Mouse (Mus musculus) lung, postnatal 0 days (tissue): Measurements from ENCODE around the gene Btbd11. TPM values are rescaled to one million over a fixed set of nuclear protein-coding genes. Genes with fewer than 3 reads are reported as not detected.
A peak's percentile ranks its signal among the peaks of the same experiment; 100 is the strongest.

Source experiments
- ATAC-seq: fragments of 200-750 bp; cut with Nextera tagmentation; 2 replicates; pipeline ENCODE4 v1.8.0; 2017; ENCODE audit warnings: moderate library complexity
- DNase-seq: peaks from one replicate; pipeline ENCODE4 v3.0.0-alpha.2; 2016; ENCODE audit warnings: low spot score
- H3K27ac ChIP-seq: fragments of 300-500 bp; sonication (generic); 2 replicates; pipeline ENCODE4 v1.5.1; 2014; ENCODE audit warnings: antibody characterized with exemption, mild to moderate bottlenecking, low read length, mixed read lengths
- H3K27me3 ChIP-seq: fragments of 300-500 bp; sonication (generic); replicated peaks from 2 replicates; pipeline ENCODE4 v1.6.1; 2014; ENCODE audit warnings: low read length, mixed read lengths; ENCODE audit not compliant: insufficient read depth
- H3K36me3 ChIP-seq: fragments of 300-500 bp; sonication (generic); 2 replicates; pipeline ENCODE4 v1.6.1; 2014; ENCODE audit warnings: low read length, mixed read lengths; ENCODE audit not compliant: insufficient read depth
- H3K4me1 ChIP-seq: fragments of 300-500 bp; sonication (generic); 2 replicates; pipeline ENCODE4 v1.6.1; 2014; ENCODE audit warnings: antibody characterized with exemption, low read depth, low read length, mixed read lengths; ENCODE audit not compliant: insufficient read depth
- H3K4me2 ChIP-seq: fragments of 300-500 bp; sonication (generic); replicated peaks from 2 replicates; pipeline ENCODE4 v1.6.1; 2014; ENCODE audit warnings: low read depth, mild to moderate bottlenecking, low read length, moderate library complexity, mixed read lengths
- H3K4me3 ChIP-seq: fragments of 300-500 bp; sonication (generic); 2 replicates; pipeline ENCODE4 v1.5.1; 2014; ENCODE audit warnings: low read depth, low read length
- H3K9ac ChIP-seq: fragments of 300-500 bp; sonication (generic); replicated peaks from 2 replicates; pipeline ENCODE4 v1.6.1; 2014; ENCODE audit warnings: low read depth, mild to moderate bottlenecking
- H3K9me3 ChIP-seq: fragments of 300-500 bp; sonication (generic); 2 replicates; pipeline ENCODE4 v1.6.1; 2016; ENCODE audit warnings: low read length, mixed read lengths
- CTCF ChIP-seq: IDR thresholded peaks from 2 replicates; pipeline ENCODE4 v1.5.1; 2016; ENCODE audit warnings: antibody characterized with exemption, mild to moderate bottlenecking
- EP300 ChIP-seq: IDR thresholded peaks from 2 replicates; pipeline ENCODE4 v1.6.1; 2016; ENCODE audit warnings: antibody characterized with exemption, mild to moderate bottlenecking, control low read depth
- WGBS: fragments of 180-500 bp; shearing (Covaris S2); extraction: QIAGEN DNeasy Blood & Tissue Kit; methylation state at CpG from one replicate; pipeline ENCODE4 v1.1.7; 2014; 5-methylcytosine and 5-hydroxymethylcytosine counted together
- polyA plus RNA-seq: library from polyadenylated mRNA; unstranded; fragments of >200 nt; fragmentation: Nextera tagmentation; extraction: Ambion mirVana; gene quantifications from 2 replicates; pipeline ENCODE4 v1.2.1, GENCODE M21; 2015

Gene Btbd11
- polyA plus RNA-seq, 1 experiment from 2014 or later = 0.98 TPM

GRCm38 (mm10) chr10:85625170-85625686 is 238.6 kb downstream of the Btbd11 start:
- no peak for DNase-seq
- Histone ChIP-seq H3K4me3 (no peak overlapping the region), H3K4me1 (peaks cover 4% of the 10 kb centered on the region; the same call in 1 of the 2 replicates), H3K9ac (no peak overlapping the region), H3K36me3 (no peaks in the 10 kb centered on the region), H3K4me2 (peak overlapping the region; percentile 59), H3K27ac (no peak overlapping the region), H3K27me3 (peaks cover under 1% of the 10 kb centered on the region; the same call in 1 of the 2 replicates), H3K9me3 (no peaks in the 10 kb centered on the region)
- ATAC-seq = no peak
- TF ChIP-seq CTCF = no peak
- no peak for TF ChIP-seq EP300
- WGBS = 49% methylated on average over 4 of the region's 4 CpGs

DNA sequence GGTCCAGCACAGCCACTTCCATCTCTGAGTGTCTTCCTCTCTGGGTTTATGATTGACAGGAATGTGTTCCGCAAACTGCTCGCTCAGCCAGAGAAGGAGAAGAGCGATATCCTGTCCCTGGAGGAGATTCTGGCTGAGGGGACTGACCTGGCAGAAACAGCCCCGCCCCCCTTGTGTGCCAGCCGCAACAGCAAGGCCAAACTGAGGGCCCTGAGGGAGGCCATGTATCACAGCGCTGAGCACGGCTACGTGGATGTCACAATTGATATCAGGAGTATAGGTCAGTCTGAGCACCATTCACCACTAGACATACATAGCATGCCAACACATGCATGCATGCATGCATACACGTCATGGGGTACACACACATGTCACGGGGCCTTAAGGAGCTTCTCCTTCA is 245.4 kb downstream of the Btbd11 start:
- no peak overlapping the region for H3K4me3 ChIP-seq
- H3K27ac ChIP-seq = no peak overlapping the region
- no peak overlapping the region for H3K9ac ChIP-seq
- TF ChIP-seq EP300 (no peak), CTCF (no peak)
- H3K4me2 ChIP-seq = no peak overlapping the region
- no peaks in the 10 kb centered on the region for H3K9me3 ChIP-seq
- 62% methylated on average over 10 of the region's 10 CpGs for WGBS
- no peak for ATAC-seq
- no peak for DNase-seq
- H3K27me3 ChIP-seq = peaks cover 6% of the 10 kb centered on the region; the same call in 1 of the 2 replicates
- no peaks in the 10 kb centered on the region for H3K36me3 ChIP-seq
- H3K4me1 ChIP-seq = no peaks in the 10 kb centered on the region

DNA sequence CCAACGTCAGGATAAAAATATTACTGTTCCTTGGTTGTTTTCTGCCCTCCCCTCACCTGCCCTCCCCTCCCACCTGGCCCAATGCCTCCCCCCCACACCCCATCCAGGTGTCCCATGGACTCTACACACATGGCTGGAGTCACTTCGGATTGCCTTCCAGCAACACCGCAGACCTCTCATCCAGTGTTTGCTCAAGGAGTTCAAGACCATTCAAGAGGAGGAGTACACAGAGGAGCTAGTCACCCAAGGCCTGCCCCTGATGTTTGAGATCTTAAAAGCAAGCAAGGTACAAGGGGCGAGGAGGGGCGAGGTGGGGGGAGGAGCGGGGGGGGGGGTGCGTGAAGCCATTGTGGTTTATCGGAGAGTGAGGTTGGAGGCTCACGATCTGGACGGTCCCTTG is 247.0 kb downstream of the Btbd11 start:
- 67% methylated on average over 10 of the region's 10 CpGs for WGBS
- no peaks in the 10 kb centered on the region for H3K9me3 ChIP-seq
- H3K36me3 ChIP-seq = no peaks in the 10 kb centered on the region
- H3K4me2 ChIP-seq = no peak overlapping the region
- H3K27ac ChIP-seq = no peak overlapping the region
- no peaks in the 10 kb centered on the region for H3K4me1 ChIP-seq
- peaks cover 13% of the 10 kb centered on the region; the same call in 1 of the 2 replicates for H3K27me3 ChIP-seq
- H3K9ac ChIP-seq = no peak overlapping the region
- H3K4me3 ChIP-seq = no peak overlapping the region
- DNase-seq = peak; percentile 83
- TF ChIP-seq CTCF = no peak
- no peak for TF ChIP-seq EP300
- peak; percentile 95 for ATAC-seq

DNA sequence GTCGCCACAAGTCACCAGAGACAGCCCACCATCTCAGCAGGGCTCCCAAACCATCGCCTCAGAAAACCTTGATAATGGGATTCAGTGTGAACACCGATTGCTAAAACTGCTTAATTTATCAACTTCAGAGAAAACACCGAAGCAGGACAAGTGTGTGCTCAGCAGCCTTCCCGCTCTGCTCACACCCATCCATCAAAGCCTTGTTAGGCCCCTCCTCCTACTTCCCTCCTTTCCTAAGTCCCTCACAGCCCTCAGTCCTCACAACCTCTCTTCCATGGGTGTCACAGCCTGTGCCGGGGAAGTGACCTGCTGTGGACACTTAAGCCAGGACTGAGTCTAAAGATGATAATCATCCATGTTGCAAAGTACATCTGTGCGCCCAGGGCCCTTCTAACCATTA is 251.0 kb downstream of the Btbd11 start:
- WGBS = 24% methylated on average over 7 of the region's 7 CpGs

DNA sequence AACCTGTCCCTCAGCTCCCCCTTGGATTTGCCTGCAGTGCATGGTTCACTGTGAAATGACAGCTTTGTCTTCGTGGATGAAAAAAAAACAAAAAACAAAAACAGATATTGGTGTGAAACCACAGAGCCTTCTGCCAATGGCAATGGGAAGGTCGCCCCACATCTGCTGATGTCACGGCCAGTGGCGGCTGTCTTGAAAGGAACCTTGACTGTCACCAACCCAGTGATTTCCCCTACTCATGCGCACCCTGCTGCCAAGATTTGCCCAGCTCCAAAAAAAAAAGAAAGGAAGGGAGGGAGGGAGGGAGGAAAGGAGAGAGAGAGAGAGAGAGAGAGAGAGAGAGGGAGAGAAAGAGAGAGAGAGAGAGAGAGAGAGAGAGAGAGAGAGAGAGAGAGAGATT is 251.5 kb downstream of the Btbd11 start:
- DNase-seq (no peak), ATAC-seq (no peak)
- no peaks in the 10 kb centered on the region for H3K9me3 ChIP-seq
- H3K4me2 ChIP-seq = no peak overlapping the region
- TF ChIP-seq CTCF = no peak
- TF ChIP-seq EP300 = no peak
- no peak overlapping the region for H3K9ac ChIP-seq
- H3K27me3 ChIP-seq = peaks cover 7% of the 10 kb centered on the region; the same call in 1 of the 2 replicates
- no peaks in the 10 kb centered on the region for H3K4me1 ChIP-seq
- no peaks in the 10 kb centered on the region for H3K36me3 ChIP-seq
- WGBS = 50% methylated on average over 5 of the region's 5 CpGs
- H3K4me3 ChIP-seq = no peak overlapping the region
- H3K27ac ChIP-seq = no peak overlapping the region

More for the DNA sequence above, 251.0 kb downstream of the Btbd11 start:
- Histone ChIP-seq H3K9ac (no peak overlapping the region), H3K4me3 (no peak overlapping the region), H3K27ac (no peak overlapping the region), H3K27me3 (peaks cover 7% of the 10 kb centered on the region; the same call in 1 of the 2 replicates), H3K36me3 (no peaks in the 10 kb centered on the region), H3K9me3 (no peaks in the 10 kb centered on the region), H3K4me2 (no peak overlapping the region), H3K4me1 (no peaks in the 10 kb centered on the region)
- DNase-seq (no peak), ATAC-seq (no peak)
- TF ChIP-seq EP300 = no peak
- no peak for TF ChIP-seq CTCF

- no peak overlapping the region for H3K27ac ChIP-seq
- H3K27me3 ChIP-seq = peaks cover 7% of the 10 kb centered on the region; the same call in 1 of the 2 replicates
- H3K4me1 ChIP-seq = no peaks in the 10 kb centered on the region
- 85% methylated on average over 7 of the region's 7 CpGs for WGBS
- no peak overlapping the region for H3K9ac ChIP-seq
- no peak overlapping the region for H3K4me3 ChIP-seq
- no peak for ATAC-seq
- H3K9me3 ChIP-seq = no peaks in the 10 kb centered on the region
- H3K4me2 ChIP-seq = no peak overlapping the region
- TF ChIP-seq EP300 = no peak
- TF ChIP-seq CTCF = no peak
- H3K36me3 ChIP-seq = no peaks in the 10 kb centered on the region
- no peak for DNase-seq
Measured at GRCm38 (mm10) chr10:85639581-85639980, 253.0 kb downstream of the Btbd11 start.

GRCm38 (mm10) chr10:85640408-85640807 is 253.8 kb downstream of the Btbd11 start:
- H3K4me2 ChIP-seq = no peak overlapping the region
- no peak for TF ChIP-seq CTCF
- TF ChIP-seq EP300 = no peak
- H3K4me1 ChIP-seq = no peaks in the 10 kb centered on the region
- DNase-seq = no peak
- H3K36me3 ChIP-seq = no peaks in the 10 kb centered on the region
- 0 out of 2 replicates have a peak, but pooled peaks cover 7% of the 10 kb centered on the region for H3K27me3 ChIP-seq
- no peak overlapping the region for H3K4me3 ChIP-seq
- no peak for ATAC-seq
- no peak overlapping the region for H3K27ac ChIP-seq
- no peaks in the 10 kb centered on the region for H3K9me3 ChIP-seq
- 55% methylated on average over 8 of the region's 8 CpGs for WGBS
- no peak overlapping the region for H3K9ac ChIP-seq
